Mouse (Mus musculus) skeletal muscle tissue, adult 2 months (tissue): ENCODE measurements around the gene Skap1.

Experiments used
- DNase-seq: peaks from one replicate; pipeline ENCODE4 v3.0.0-alpha.2; 2012; ENCODE audit warnings: low read depth, low spot score

The Skap1 gene

DNA sequence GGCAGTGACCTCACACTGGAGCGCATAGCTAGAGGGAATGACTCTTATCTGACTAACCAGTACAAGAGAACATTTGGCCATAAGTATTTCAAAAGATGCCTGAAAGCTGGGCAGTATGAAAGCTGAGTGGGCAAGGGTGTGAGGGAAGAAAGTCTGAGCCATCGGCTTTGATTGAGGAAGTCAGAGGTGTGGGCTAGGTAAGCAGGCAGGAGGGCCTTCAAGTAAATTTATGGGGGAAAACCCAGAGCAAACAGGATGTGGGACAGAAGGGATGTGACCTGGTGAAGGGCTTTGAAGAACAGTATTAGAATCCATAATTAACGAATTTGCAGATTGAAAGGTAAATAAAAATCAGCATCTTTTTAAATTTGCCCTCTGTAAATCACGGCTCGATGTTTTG, 95.8 kb downstream of the Skap1 start:
- no peak for DNase-seq

DNA sequence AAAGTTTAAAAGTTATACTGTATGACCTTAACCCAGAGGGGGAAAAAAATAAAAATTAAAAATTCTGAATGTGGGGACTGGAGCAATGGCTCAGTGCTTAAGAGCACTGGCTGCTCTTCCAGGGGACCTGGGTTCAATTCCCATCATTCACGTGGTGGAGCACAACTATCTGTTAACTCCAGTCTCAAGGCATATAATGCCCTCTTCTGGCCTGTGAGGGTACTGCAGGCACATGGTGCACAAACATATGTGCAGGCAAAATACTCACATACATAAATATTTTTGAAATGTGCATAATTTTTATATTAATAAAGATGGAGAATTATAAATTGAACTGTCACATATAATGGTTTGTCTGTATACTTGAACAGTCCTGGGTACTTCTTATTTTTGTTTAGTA, 99.7 kb downstream of the Skap1 start:
- DNase-seq = no peak

DNA sequence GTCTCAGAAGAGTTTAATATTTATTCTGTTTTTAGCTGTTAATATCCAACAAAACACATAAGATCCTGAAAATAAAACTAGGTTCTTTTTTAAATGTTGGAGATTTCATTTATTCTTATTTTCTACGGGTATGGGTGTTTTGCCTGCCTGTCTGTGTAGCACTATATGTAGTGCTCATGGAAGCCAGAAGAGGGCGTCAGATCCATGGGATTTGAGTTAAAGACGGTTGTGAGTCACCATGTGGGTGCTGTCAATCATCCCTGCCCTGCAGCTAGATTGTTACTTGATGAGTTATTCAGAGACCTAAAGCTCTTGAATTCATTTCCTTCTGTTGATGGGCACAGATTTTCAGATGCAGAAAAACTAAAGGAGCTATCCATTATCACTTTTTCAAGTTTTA, 108.1 kb downstream of the Skap1 start:
- DNase-seq = no peak

DNA sequence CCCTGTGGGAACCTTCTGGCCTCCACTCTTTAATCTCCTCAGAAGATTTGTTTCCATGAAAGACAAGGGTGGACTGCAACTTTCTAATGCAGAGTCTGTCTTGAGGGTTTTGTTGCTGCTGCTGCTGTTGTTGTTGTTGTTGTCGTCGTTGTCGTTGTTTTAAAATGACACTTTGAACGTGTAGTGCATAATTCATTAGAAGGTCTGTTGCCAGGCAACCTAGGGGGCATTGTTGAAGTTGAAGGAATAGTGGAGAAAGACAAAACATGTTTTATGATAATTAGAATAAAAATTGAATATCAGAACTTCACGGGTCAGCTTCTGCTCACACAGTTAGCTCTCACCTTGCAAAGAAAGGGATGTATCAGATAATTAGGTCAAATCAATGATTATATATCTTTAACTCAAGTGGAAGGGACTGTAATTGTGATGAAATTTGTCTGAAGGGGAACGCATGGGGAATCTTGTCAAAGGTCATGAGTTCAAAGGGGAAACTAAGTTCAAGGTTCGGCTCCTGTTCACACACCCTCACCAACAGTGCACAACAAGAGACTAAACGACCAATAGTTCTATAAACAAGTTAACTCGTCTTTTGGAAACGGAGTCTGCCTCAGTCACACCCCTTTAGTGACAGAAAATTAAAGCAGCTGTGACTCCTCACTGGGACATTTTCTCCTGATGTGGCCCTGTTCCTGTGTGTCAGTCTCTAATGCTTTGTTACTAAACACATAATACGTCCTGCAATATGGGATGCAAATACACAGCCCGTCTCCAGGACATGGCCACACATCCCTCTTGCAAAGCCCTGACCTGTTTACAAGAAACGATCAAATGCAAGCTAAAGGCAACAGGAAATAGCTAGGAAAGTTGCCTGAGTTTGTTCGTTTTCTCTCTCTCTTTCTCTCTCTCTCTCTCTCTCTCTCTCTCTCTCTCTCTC, 112.4 kb downstream of the Skap1 start:
- DNase-seq = no peak

DNA sequence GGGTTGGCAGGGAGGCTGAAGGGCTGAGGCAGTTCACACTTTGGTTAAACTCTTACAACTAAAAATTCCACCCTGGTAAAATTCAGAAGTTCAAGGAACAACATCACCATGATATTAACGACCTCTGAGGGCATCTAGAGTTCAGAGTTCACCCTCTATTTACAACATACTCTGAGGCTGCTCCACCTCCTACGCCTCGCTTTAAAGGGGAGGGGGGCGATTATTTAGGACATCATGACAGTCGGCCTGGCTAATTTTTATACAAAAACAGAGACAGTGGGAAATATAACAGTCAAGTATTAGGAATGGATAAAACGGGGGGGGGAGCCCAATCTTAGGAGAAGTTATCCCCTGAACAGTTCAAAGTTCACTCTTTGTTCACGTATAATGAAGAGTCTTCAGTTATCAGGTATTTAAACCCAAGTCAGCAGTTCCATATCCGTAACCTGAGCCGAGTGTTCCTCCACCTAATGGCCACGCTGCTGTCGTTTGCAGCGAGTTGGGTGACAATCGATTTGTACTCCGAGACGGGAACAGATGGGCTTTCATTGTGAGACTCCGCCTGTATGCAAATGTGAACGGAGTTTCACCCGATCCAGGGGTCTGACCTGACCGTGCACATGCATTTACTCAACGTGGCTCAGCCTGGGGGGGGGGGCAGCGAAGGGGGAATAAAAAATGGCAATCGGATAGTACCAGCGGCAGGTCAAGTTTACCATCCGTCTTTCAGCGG, 114.3 kb downstream of the Skap1 start:
- no peak for DNase-seq

GRCm38 (mm10) chr11:96581604-96582384, 117.4 kb downstream of the Skap1 start:
- DNase-seq = no peak

DNA sequence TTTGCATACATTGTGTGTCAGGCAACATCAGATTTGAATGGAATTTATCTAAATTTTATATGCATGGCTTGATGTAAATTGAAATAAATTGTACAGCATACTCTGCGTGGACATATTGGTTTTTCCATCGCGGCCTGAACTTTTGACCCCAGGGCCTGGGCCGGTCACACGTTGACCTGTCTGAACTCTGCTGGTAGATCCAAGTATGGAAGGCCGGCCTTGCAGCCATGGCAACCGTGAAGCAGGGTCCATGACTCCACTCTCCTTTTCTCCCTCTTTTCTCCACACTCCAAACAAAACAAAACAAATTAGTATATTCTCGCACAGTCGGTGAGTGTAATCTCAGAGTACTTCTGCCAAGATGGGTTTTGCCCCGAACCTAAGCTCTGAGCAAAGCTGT, 118.2 kb downstream of the Skap1 start:
- no peak for DNase-seq

- DNase-seq = no peak
Observed at GRCm38 (mm10) chr11:96589828-96590227, 125.4 kb downstream of the Skap1 start.

GRCm38 (mm10) chr11:96595890-96596289, 131.5 kb downstream of the Skap1 start:
- DNase-seq = no peak

- no peak for DNase-seq
Observed at GRCm38 (mm10) chr11:96596301-96596700, 131.9 kb downstream of the Skap1 start.

GRCm38 (mm10) chr11:96602806-96603205, 138.4 kb downstream of the Skap1 start:
- DNase-seq = no peak

DNA sequence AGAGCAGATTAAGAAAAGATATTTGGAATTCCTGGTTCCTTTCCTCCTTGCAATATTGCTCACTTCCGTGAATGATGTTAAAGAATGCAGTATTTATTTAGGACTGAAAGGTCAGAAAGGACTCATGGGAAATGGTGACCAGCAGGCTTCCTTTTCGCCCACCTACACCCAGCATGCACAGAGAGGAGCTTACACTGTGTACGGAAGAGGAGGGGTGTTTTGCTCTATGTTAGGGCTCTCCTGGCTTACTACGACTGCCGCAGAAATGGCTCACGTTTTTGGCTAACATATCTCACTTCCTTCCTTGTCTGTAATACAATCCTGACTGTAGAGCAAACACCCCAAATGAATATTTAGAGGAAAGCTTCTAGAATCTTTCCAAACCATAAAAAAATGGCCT, 139.9 kb downstream of the Skap1 start:
- DNase-seq = no peak

- no peak for DNase-seq
Observed at GRCm38 (mm10) chr11:96604751-96605450, 140.5 kb downstream of the Skap1 start.

DNA sequence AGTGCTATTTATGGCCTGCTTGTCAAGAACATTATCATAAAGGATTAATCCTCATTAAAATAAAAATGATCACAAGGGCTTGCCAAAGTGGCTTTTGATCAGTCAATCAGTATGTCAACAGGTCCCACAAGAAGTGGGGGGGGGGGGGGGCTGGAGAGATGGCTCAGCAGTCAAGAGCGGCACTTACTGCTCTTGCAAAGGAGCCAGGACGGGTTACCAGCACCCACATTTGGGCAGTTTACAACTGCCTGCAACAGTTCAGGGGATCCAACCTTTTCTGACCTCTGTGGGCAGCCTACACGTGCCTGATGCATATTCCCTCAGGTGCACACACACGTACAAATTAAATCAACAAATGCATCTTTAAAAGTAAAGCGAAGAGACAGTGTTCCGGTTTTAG, 141.1 kb downstream of the Skap1 start:
- DNase-seq = no peak

GRCm38 (mm10) chr11:96612596-96612995, 148.2 kb downstream of the Skap1 start:
- DNase-seq = no peak

GRCm38 (mm10) chr11:96616792-96617191, 152.4 kb downstream of the Skap1 start:
- no peak for DNase-seq

DNA sequence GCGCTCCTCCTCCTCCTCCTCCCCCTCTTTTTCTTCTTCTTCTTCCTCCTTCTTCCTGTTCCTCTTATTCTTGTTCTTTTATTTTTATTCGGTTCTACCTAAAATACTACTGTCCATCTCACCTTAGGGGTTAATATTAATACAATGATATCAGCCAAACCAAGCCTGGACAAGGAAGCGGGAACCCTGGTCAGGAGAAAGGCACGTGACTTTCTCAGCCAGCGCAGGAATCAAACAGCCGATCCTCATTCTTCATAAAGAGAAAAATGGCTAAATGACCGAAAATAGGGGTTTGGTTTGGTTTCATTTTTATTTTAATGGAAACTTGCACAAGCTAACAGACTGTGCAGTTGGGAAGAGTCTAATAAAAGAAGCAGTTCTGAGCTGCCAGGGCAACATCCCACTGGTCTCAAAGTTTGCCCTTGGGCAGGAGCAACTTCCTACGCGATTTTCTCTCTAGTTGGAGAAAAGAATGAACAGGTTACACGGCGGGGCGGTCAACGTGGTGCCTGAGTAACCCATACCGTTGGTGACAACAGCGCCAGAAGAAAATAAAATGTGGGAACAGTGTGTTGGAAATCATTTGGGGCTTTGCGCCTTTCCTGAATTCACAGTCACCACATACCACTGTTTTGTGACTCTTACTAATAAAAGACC, 154.5 kb downstream of the Skap1 start:
- no peak for DNase-seq

GRCm38 (mm10) chr11:96619576-96619975, 155.2 kb downstream of the Skap1 start:
- DNase-seq = no peak

GRCm38 (mm10) chr11:96620006-96620405, 155.6 kb downstream of the Skap1 start:
- DNase-seq = no peak

GRCm38 (mm10) chr11:96620660-96621059, 156.3 kb downstream of the Skap1 start:
- no peak for DNase-seq

- peak; percentile 31 for DNase-seq
Observed at GRCm38 (mm10) chr11:96621167-96621566, 156.8 kb downstream of the Skap1 start.
